Mouse (Mus musculus) ovary, adult 18-20 months (tissue): Measurements from ENCODE around the gene Mdm2.
"Not testable (repeated sequence)": the region's sequence is repeated elsewhere in the genome, so short reads cannot be mapped to it uniquely, and the experiment has no call there.

Experiments
- DNase-seq: peaks from one replicate; pipeline ENCODE4 v3.0.0; 2022; ENCODE audit warnings: low spot score, mixed read lengths

The Mdm2 gene

DNA sequence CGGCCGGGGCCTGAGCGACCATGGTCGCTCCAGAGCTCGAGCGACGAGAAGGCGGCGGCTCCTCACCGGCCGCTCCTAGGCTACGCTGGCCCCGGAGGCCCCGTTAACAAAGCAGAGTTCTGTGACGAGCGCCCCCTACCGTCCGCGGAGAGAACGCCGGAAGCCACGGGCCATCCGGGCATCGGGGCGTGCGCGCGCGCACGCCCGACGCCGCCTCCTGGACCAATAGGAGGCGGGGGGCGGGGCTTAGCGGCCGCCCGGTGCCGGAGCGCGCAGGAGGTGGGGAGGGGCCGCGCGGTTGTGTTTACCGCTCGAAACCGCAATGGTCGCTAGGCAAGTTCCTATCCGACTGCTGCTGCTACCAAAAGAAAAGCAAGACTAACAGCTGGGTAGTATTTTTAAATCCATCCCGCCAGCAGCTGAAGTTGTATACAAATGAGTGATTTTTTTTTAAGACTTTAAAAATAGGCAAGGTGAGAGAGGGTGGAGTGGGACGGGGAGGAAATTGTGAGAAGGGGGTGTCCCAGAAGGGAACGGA, at the start of gene Mdm2:
Mdm2 (minus strand) TSS at position 155 of the 538 bp plus-strand sequence.
- DNase-seq, result peak; percentile 87

GRCm38 (mm10) chr10:117759844-117760630, 49.5 kb upstream of the Mdm2 start:
- no peak for DNase-seq

- no peak for DNase-seq
Observed at GRCm38 (mm10) chr10:117758749-117759727, 48.5 kb upstream of the Mdm2 start.

GRCm38 (mm10) chr10:117758344-117758743, 47.8 kb upstream of the Mdm2 start:
- not testable (repeated sequence) for DNase-seq

DNA sequence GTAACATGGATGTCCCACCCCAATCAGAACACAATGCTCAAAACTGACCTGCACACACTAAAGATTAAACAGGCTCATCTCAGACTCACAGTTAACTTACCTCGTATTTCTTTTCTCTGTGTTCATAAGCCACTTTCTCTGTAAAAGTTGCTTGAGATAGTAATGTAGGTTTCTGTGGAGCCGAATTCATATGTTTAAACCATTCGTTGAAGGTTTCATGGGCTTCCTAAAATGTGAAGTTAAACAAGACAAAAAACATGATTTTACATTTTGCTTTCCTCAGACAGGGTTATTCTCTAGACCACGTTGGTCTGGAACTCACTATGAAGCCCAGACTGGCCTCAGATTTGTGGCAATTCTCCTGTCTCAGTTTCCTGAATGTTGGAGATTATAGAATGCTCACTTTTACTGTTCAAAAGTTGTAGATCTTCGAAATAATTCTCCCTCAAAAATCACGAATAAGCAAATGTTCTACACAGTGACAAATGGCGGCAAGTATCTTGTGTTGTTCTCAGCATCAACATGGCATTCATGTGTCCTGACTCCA, 47.3 kb upstream of the Mdm2 start:
- DNase-seq, result no peak

DNA sequence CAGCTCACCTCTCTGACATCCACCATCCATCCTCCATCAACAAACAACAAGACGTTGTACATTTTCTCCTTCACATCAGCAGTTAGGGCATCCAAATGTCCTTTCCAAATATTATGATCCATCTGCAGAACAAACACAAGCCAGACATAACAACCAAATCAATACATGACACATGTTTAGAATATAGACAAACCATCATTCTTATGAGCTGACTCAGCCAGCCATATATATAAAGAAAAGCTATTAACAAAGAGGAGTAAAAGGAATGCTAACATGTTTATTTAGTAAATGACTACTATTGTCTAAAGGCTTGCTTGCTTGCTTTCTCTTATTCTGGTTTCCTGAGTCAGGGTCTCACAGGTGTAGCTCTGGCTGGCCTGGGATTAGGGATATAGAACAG, 46.7 kb upstream of the Mdm2 start:
- DNase-seq, result no peak

DNA sequence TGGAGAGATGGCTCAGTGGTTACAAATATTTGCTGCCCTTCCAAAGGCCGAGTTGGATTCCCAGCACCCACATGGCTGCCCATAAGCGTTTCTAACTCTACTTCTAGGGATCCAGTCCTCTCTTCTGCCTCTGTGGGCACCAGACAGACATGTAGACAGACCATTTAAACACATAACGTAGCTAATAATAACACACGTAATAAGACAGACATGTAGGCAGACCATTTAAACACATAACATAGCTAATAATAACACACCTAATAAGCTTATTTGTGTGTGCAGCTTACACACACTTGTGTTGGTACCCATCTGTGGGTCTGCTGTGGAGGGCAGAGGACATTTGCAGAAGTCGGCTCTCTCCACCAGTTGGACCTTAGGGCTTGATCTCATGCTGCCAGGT, 46.2 kb upstream of the Mdm2 start:
- no peak for DNase-seq

DNA sequence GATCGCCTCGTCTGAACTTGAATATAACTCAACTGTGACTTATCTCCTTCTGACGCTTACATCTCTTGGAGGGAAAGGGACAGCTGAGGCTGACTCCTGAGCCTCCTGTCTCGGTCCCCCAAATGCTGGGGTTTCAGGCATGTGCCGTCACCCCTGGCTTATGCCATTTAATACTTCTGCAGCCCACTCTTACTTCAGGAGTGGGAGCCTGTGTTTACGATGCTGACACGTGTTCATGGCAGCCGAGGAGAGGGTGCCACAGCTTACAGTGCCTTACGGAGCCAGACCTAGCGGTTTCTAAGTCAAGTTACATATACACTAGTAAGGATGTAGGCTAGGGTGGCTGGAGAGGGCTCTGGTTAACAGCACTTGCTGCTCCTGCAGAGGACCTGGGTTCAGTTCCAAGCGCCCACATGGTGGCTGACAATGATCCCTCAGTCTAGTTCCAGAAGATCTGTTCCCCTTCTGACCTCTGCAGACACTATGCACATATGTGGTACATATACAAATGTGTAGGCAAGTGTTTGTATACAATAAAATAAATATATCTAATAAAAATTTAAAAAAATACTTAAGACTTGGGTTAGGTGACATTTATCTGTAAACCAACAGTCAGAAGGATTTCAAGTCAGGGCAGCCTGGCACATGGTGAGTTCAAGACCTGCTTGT, 45.4 kb upstream of the Mdm2 start:
- DNase-seq, result no peak

GRCm38 (mm10) chr10:117755086-117755798, 44.7 kb upstream of the Mdm2 start:
- DNase-seq, result no peak

DNA sequence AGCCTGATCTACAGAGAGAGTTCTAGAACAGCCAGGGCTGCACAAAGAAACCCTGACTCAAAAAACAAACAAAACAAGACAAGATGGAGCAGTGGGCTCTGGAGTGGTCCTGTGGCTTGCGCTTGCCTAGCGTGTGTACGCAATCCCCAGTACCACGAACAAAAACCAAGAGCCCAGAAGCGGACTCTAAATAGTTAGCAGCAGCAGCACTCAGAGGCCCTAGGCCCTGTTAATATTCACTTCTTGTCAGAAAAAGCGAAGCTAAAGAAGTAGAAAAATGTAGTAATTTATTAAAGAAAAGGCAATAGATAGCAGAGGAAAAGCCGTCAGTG, 44.0 kb upstream of the Mdm2 start:
- DNase-seq, result no peak

DNA sequence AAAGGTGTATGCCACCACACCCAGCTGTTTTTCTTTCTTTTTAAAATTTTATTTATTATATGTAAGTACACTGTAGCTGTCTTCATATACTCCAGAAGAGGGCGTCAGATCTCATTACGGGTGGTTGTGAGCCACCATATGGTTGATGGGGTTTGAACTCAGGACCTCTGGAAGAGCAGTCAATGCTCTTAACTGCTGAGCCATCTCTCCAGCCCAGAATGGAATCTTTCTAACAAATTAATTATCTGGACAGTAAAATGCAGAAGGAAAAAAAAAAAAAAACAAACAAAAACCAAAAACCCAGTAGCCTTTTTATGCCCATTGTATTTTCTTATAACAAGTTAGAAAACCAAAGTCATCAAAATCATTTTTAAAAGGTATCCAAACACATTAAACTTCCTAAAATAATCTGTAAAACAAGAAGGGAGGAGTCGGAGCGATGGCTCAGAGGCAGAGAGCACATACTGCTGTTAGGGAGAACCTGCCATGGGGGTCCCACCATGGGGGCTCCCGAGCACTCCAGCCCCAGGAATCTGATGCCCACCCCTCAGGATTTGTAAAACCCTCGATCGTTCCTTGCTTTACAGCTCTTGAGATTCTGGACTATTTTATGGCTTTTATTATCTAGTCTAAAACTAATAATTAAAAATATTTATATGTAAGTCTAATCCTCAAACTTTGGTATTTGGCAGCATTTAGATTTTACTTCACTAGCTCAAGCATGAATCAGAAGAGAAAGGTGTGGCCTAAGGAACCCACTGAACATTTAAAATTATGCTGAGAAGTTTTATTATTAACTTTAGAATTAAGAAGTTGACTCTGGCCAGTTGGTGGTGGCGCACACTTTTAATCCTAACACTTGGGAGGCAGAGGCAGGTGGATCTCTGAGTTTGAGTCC, 43.4 kb upstream of the Mdm2 start:
- DNase-seq, result no peak

- no peak for DNase-seq
Observed at GRCm38 (mm10) chr10:117752851-117753647, 42.5 kb upstream of the Mdm2 start.

DNA sequence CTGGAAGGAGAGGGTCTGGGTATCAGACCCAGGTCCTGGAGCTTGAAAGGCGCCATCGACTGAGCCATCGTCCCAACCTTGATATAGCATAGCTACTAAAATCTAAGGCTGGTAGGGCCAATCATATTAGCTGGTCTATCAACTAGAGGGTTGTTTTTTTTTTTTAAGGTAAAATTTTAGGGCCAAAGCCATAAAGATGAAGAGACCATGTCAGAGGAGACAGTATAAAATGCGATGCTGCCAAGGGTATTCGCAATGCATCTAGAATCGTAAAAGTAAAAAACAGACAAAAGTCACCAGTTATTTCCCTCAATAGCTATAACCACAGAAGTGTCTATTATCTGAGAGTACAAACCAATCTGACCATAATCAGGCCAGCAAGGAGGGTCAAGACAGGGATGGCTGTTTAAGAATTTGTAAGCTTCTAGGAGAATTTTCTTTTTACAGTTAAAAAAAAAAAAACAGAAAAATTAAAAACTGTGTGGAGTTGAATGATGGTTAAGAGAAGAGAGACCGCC, 41.8 kb upstream of the Mdm2 start:
- DNase-seq, result no peak

GRCm38 (mm10) chr10:117751744-117752143, 41.2 kb upstream of the Mdm2 start:
- no peak for DNase-seq

DNA sequence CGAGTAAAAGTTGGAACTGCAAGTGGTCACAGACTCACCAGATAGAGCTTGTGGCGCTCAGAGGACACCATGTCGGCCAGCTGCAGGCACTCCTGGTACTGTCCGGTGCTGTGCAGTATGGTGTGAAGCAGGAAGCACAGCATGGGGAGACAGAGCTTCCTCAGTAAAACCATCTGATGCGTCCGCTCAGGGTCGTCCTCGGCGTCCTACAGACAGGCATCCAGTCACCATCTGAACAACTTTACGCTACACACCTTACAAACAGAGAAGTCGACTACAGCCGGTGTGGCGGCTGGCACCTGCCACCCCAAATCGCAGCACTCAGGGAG, 40.7 kb upstream of the Mdm2 start:
- DNase-seq, result no peak

DNA sequence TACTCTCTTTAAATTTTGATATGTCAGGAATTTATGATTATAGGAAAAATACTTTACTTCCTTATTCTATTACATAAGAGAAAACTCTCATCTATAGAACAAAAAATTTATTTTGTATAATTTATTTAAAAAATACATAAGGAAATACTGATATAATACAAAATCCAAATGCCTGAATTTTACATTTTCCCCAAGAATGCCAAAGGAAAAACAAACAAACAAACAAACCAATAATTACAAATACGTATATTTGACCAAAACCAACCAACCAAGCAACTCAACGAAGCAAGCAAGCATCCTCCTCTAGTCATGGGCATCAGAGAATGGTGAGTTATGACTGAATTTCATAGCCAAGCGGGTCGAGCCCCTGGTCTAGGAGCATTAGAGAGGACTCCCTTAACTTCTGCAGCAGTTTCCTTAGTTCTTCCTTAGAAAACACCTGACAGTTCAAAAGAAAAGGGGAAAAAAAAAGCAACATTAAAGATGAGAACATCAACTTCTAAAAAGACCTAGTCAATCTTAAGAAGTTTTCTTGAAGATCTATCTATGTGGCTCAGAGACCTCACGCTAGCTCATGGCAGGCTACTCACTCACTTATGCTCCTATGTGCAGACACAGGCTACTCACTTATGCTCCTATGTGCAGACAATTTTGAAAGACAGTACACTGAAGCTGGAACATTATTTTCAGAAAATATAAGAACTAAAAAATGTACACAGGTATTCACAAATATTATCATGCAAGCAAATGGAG, 40.1 kb upstream of the Mdm2 start:
- DNase-seq, result no peak

- no peak for DNase-seq
Observed at GRCm38 (mm10) chr10:117749787-117750343, 39.3 kb upstream of the Mdm2 start.

DNA sequence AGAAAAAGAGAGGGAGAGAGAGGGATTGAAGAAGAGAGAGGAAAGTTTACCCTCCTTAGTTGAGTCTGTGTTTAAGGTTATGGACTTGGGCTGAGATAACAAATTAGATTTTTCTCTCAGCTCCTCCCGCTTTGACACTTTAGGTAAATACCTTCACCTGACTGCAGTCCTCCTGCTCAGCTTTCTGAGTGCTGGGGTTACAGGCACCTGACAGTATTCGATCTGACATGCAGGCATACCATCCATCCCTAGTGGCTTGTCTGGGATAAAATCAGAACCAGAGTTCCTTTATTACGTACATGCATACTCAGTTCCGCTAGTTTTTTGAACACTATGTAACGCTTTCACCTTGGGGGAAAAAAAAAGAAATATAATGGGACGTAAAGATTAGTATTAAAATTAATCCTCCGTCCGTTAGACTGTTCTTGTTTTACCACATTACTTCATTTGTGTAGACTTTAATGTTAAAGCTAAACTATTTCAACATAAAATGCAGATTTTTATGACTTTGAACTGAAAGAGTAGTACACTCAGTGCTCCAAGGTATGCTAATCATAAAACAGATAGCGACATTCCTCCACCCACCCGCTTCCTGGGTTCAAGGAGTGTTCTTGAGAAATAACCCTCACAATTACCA, 38.6 kb upstream of the Mdm2 start:
- DNase-seq, result no peak
